Mouse (Mus musculus) forebrain, embryonic 15.5 days (tissue): ENCODE data around the gene Zfp46. TPM values are rescaled to one million over a fixed set of nuclear protein-coding genes. Genes with fewer than 3 reads are reported as not detected.

Experiments used
- ATAC-seq: fragments of 200-750 bp; cut with Nextera tagmentation; replicated peaks from 2 replicates; pipeline ENCODE4 v1.8.0; 2017; ENCODE audit warnings: mild to moderate bottlenecking, moderate TSS enrichment, moderate library complexity
- H3K27ac ChIP-seq: fragments of 300-500 bp; sonication (generic); replicated peaks from 2 replicates; pipeline ENCODE4 v1.5.1; 2015; ENCODE audit warnings: mild to moderate bottlenecking, inconsistent platforms
- H3K27me3 ChIP-seq: fragments of 300-500 bp; sonication (generic); 2 replicates; pipeline ENCODE4 v1.6.1; 2015; ENCODE audit warnings: inconsistent platforms
- H3K36me3 ChIP-seq: fragments of 300-500 bp; sonication (generic); 2 replicates; pipeline ENCODE4 v1.6.1; 2015; ENCODE audit warnings: mild to moderate bottlenecking, inconsistent platforms
- H3K4me1 ChIP-seq: fragments of 300-500 bp; sonication (generic); 2 replicates; pipeline ENCODE4 v1.6.1; 2015; ENCODE audit warnings: inconsistent platforms
- H3K4me2 ChIP-seq: fragments of 300-500 bp; sonication (generic); replicated peaks from 2 replicates; pipeline ENCODE4 v1.6.1; 2015; ENCODE audit warnings: mild to moderate bottlenecking, inconsistent platforms
- H3K4me3 ChIP-seq: fragments of 300-500 bp; sonication (generic); 2 replicates; pipeline ENCODE4 v1.5.1; 2015; ENCODE audit warnings: mild to moderate bottlenecking, inconsistent platforms
- H3K9ac ChIP-seq: fragments of 300-500 bp; sonication (generic); replicated peaks from 2 replicates; pipeline ENCODE4 v1.6.1; 2015; ENCODE audit warnings: mild to moderate bottlenecking, inconsistent platforms
- H3K9me3 ChIP-seq: fragments of 300-500 bp; sonication (generic); 2 replicates; pipeline ENCODE4 v1.6.1; 2016; ENCODE audit warnings: inconsistent platforms
- WGBS: fragments of 180-500 bp; shearing (Covaris S2); methylation state at CpG from one replicate; pipeline ENCODE4 v1.1.7; 2015; ENCODE audit warnings: mixed read lengths; 5-methylcytosine and 5-hydroxymethylcytosine counted together
- polyA plus RNA-seq: library from polyadenylated mRNA; unstranded; fragments of >200 nt; fragmentation: Nextera tagmentation; extraction: Ambion mirVana; gene quantifications from 2 replicates; pipeline ENCODE4 v1.2.1, GENCODE M21; 2015

Gene Zfp46
- polyA plus RNA-seq, result 42.2 and 46.1 TPM in 2 replicates

DNA sequence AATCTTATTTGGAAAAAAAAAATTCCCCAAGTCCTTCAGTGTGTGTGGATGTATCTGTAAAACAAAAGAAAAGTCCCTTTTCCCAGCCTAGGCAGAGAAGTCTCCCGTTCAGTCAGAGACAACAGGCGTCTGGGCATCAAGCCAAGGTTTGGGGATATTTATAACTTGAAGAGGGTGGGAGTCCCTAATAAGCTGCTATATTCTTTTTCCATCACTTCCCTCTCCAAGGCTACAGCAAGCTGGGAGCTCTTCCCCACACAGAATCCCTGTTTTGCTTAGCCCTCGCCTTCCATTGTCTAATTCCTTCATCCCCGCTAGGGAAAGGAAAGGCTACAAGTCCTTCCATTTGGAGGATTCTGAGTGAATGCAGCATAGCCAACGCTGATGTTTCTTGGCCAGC is at the start of gene Zfp46:
Gene Zfp46 (plus strand): TSS at position 229 of the 400 bp plus-strand sequence.
- no peaks in the 10 kb centered on the region for H3K9me3 ChIP-seq
- 2% methylated on average over 5 of the region's 5 CpGs for WGBS
- peak within 1 kb of the TSS; percentile 58 for H3K4me3 ChIP-seq
- H3K27ac ChIP-seq, result peak within 1 kb of the TSS; percentile 98
- H3K4me2 ChIP-seq, result peak within 1 kb of the TSS; percentile 88
- H3K36me3 ChIP-seq, result peaks cover 19% of the 10 kb centered on the region
- no peaks in the 10 kb centered on the region for H3K27me3 ChIP-seq
- no peak for ATAC-seq
- peak within 1 kb of the TSS; percentile 65 for H3K9ac ChIP-seq
- H3K4me1 ChIP-seq, result peaks cover 43% of the 10 kb centered on the region

DNA sequence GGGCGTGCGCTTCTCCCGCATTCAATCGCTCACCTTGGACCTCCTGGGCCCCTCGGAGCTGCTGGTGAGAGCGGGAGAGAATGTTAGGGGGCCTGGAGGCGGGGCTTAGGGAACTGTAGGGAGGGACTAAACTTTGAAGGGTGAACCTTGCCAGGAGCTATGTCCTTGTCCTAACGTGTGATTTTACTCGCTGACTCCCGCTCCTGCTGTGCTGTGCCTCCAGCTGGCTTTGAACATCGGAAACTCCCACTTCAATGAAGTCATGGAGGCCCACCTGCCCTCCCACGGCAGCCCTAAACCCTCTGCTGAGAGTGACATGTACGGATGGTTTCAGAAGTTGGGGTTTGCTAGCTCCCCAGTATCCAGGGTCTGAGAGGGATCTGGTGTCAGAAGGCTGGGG is 45.8 kb upstream of the Zfp46 start:
- Histone ChIP-seq H3K9me3 (no peaks in the 10 kb centered on the region), H3K4me3 (no peak overlapping the region), H3K4me2 (no peak overlapping the region), H3K9ac (no peak overlapping the region), H3K27me3 (peaks cover 11% of the 10 kb centered on the region), H3K36me3 (no peaks in the 10 kb centered on the region), H3K4me1 (0 out of 2 replicates have a peak, but pooled peaks cover 6% of the 10 kb centered on the region), H3K27ac (no peak overlapping the region)
- WGBS, result 28% methylated on average over 13 of the region's 13 CpGs
- ATAC-seq, result no peak

DNA sequence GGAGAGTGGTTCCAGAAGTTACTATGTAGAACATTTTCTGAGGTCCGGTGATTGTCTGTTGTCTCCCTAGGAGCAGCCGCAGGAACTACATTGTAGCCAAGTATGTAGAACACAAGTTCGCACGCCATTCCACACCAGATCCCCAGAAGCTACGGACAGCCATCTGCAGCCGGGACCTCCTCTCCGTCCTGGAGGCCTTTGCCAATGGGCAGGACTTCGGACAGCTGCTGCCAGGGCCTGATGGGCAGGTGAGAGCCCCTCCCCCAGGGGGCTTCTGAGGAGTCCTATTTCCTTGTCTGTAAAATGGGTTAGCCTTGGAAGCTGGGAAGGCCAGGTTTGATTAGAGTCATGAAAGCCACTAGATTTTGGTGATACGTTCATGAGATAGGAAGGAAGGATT is 45.4 kb upstream of the Zfp46 start:
- Histone ChIP-seq H3K4me3 (no peak overlapping the region), H3K27me3 (peaks cover 11% of the 10 kb centered on the region), H3K36me3 (no peaks in the 10 kb centered on the region), H3K9me3 (no peaks in the 10 kb centered on the region), H3K4me2 (no peak overlapping the region), H3K4me1 (0 out of 2 replicates have a peak, but pooled peaks cover 6% of the 10 kb centered on the region), H3K27ac (no peak overlapping the region), H3K9ac (no peak overlapping the region)
- WGBS, result 73% methylated on average over 9 of the region's 9 CpGs
- ATAC-seq, result no peak

- Histone ChIP-seq H3K27ac (no peak overlapping the region), H3K4me3 (no peak overlapping the region), H3K4me1 (0 out of 2 replicates have a peak, but pooled peaks cover 6% of the 10 kb centered on the region), H3K9ac (no peak overlapping the region), H3K4me2 (no peak overlapping the region), H3K27me3 (peaks cover 12% of the 10 kb centered on the region), H3K9me3 (no peaks in the 10 kb centered on the region), H3K36me3 (no peaks in the 10 kb centered on the region)
- no peak for ATAC-seq
- 19% methylated on average over 8 of the region's 8 CpGs for WGBS
These were observed 44.9 kb upstream of the Zfp46 start for GRCm38 (mm10) chr4:136239622-136240021.

- H3K9me3 ChIP-seq, result no peaks in the 10 kb centered on the region
- ATAC-seq, result no peak
- no peak overlapping the region for H3K4me2 ChIP-seq
- peaks cover 16% of the 10 kb centered on the region for H3K27me3 ChIP-seq
- H3K4me1 ChIP-seq, result 0 out of 2 replicates have a peak, but pooled peaks cover 6% of the 10 kb centered on the region
- no peak overlapping the region for H3K4me3 ChIP-seq
- H3K36me3 ChIP-seq, result no peaks in the 10 kb centered on the region
- 72% methylated on average over 14 of the region's 14 CpGs for WGBS
- H3K9ac ChIP-seq, result no peak overlapping the region
- no peak overlapping the region for H3K27ac ChIP-seq
These were observed 44.4 kb upstream of the Zfp46 start for GRCm38 (mm10) chr4:136240123-136240522.

- H3K27me3 ChIP-seq, result peaks cover 21% of the 10 kb centered on the region
- no peak overlapping the region for H3K9ac ChIP-seq
- 37% methylated on average over 8 of the region's 8 CpGs for WGBS
- no peak overlapping the region for H3K4me2 ChIP-seq
- H3K9me3 ChIP-seq, result no peaks in the 10 kb centered on the region
- H3K36me3 ChIP-seq, result no peaks in the 10 kb centered on the region
- no peak overlapping the region for H3K4me3 ChIP-seq
- H3K4me1 ChIP-seq, result 0 out of 2 replicates have a peak, but pooled peaks cover 6% of the 10 kb centered on the region
- no peak for ATAC-seq
- no peak overlapping the region for H3K27ac ChIP-seq
These were observed 43.5 kb upstream of the Zfp46 start for GRCm38 (mm10) chr4:136240955-136241354.

DNA sequence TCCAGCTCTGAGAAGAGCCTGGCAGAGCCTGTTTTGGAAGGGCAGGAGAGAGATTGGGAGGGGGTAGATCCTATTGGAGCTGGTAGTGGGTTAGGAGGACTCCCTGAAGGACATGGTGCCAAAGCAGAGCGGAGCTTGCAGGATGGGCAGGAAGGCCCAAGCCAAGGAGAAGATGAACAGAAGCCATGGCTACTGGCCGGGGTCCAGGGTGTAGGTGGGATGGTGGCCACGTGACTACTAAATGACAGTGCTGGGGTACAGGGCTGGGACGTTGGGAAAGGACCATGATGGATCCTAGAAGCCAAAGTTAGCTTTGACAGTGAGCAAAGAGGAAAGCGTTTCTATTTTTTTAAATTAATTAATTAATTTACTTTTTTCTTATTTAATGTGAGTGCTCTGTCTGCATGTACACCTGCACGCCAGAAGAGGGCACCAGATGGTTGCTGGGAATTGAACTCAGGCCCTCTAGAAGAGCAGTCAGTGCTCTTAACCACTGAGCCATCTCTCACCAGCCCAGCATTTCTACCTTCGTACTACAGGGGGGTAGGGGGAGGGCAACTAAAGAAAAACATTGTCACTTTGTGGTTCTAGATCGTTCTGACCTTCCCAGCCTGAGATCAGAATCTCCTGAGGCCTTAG is 42.3 kb upstream of the Zfp46 start:
- no peak overlapping the region for H3K4me2 ChIP-seq
- H3K4me1 ChIP-seq, result peaks cover 8% of the 10 kb centered on the region
- peaks cover 32% of the 10 kb centered on the region for H3K27me3 ChIP-seq
- H3K4me3 ChIP-seq, result no peak overlapping the region
- no peak for ATAC-seq
- no peak overlapping the region for H3K27ac ChIP-seq
- no peaks in the 10 kb centered on the region for H3K9me3 ChIP-seq
- no peak overlapping the region for H3K9ac ChIP-seq
- WGBS, result 41% methylated on average over 8 of the region's 8 CpGs
- no peaks in the 10 kb centered on the region for H3K36me3 ChIP-seq

DNA sequence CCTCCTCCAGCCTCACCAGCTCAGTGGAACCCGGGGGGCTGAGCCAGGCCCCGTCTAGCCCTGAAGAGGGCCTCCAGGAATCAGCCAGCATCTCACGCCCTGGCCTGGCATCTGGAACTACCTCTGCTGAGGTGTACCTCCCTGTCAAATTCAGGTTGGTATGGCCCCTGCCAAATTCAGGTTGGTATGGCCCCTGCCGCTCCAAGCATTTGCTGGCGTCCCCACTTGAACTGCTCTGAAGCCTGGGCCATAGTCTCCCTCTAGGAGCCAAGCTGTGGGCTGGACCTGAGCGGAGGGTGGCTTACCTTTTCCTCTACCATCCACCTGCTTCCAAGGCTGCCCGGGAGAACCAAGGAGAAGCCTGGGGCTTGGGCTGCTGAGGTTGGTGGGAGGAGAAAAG is 41.8 kb upstream of the Zfp46 start:
- Histone ChIP-seq H3K4me2 (no peak overlapping the region), H3K36me3 (no peaks in the 10 kb centered on the region), H3K4me3 (no peak overlapping the region), H3K4me1 (peaks cover 13% of the 10 kb centered on the region), H3K27me3 (peaks cover 37% of the 10 kb centered on the region), H3K9me3 (no peaks in the 10 kb centered on the region), H3K9ac (no peak overlapping the region), H3K27ac (no peak overlapping the region)
- ATAC-seq, result no peak
- WGBS, result 74% methylated on average over 7 of the region's 7 CpGs

- H3K4me3 ChIP-seq, result no peak overlapping the region
- no peak overlapping the region for H3K27ac ChIP-seq
- H3K9me3 ChIP-seq, result no peaks in the 10 kb centered on the region
- H3K4me1 ChIP-seq, result peaks cover 22% of the 10 kb centered on the region
- ATAC-seq, result no peak
- H3K36me3 ChIP-seq, result no peaks in the 10 kb centered on the region
- 69% methylated on average over 7 of the region's 7 CpGs for WGBS
- no peak overlapping the region for H3K4me2 ChIP-seq
- H3K9ac ChIP-seq, result no peak overlapping the region
- peaks cover 41% of the 10 kb centered on the region for H3K27me3 ChIP-seq
These were observed 40.3 kb upstream of the Zfp46 start for GRCm38 (mm10) chr4:136244208-136244607.

DNA sequence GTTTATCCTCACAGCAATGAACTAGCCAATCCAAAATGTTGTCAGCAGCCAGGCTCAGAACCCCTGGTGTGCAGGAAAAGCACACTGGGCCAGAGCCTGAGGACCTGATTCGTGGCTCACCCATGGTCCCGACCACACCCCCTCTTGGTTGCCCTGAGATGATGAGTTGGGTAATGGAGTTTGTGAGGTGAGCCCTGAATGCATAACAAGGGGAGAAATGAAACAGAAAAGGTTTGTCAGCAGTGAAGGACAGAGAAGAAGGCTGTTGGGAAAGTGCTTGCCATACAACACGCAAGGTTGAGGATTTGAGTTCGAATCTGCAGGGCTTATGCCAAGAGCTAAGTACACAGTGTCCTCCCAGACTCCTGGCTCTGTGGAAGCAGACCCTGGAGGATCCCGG is 38.8 kb upstream of the Zfp46 start:
- H3K4me2 ChIP-seq, result no peak overlapping the region
- H3K4me3 ChIP-seq, result no peak overlapping the region
- no peak overlapping the region for H3K9ac ChIP-seq
- peaks cover 56% of the 10 kb centered on the region for H3K27me3 ChIP-seq
- H3K4me1 ChIP-seq, result peaks cover 24% of the 10 kb centered on the region
- no peaks in the 10 kb centered on the region for H3K36me3 ChIP-seq
- WGBS, result 31% methylated on average over 5 of the region's 5 CpGs
- no peak overlapping the region for H3K27ac ChIP-seq
- ATAC-seq, result no peak
- no peaks in the 10 kb centered on the region for H3K9me3 ChIP-seq

DNA sequence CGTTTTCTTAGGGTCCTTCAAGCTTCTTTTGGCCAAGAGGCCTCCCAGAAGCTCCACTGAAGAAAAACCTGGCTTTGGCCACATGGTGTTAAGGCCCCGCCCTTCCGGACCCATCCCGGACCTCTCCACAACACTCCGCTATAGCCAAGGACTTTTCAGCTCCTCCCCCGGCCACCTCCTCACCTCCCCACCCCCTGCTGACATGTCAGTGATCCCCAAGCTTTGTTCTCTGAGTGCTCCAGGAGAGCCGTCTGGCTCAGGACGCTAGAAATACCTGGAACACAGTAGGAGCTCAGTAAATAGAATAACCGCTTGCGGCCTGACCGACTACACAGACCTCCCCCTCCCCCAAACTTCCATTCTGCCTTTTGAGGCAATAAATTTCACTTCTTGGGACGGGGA is 37.9 kb upstream of the Zfp46 start:
- no peak for ATAC-seq
- no peak overlapping the region for H3K4me2 ChIP-seq
- no peaks in the 10 kb centered on the region for H3K36me3 ChIP-seq
- peaks cover 24% of the 10 kb centered on the region for H3K4me1 ChIP-seq
- no peak overlapping the region for H3K4me3 ChIP-seq
- WGBS, result 5% methylated on average over 12 of the region's 12 CpGs
- peaks cover 60% of the 10 kb centered on the region for H3K27me3 ChIP-seq
- H3K9me3 ChIP-seq, result no peaks in the 10 kb centered on the region
- H3K27ac ChIP-seq, result no peak overlapping the region
- no peak overlapping the region for H3K9ac ChIP-seq

DNA sequence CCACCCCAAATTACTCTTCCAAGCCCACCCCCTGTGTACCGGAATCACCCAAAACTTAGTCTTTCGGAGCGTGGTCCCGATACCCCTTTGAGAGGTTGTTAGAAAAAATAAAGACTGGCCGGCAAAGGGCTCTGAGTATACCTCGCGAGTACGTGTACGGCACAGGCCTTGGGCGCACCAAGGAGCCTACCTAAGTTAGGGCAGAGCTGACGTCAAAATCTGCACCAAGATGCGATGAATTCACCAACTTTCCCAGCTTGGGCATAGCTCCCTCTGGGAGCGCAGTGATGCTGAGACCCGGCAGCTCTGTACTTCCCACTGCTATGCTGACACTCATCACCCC is 37.1 kb upstream of the Zfp46 start:
- Histone ChIP-seq H3K4me3 (peak overlapping the region; percentile 33), H3K27ac (no peak overlapping the region), H3K4me2 (peak overlapping the region; percentile 56), H3K27me3 (peaks cover 60% of the 10 kb centered on the region), H3K36me3 (no peaks in the 10 kb centered on the region), H3K4me1 (peaks cover 24% of the 10 kb centered on the region), H3K9me3 (no peaks in the 10 kb centered on the region), H3K9ac (0 out of 2 replicates have a peak overlapping the region, but pooled peaks have one; percentile 26)
- no peak for ATAC-seq
- under 1% methylated on average over 14 of the region's 14 CpGs for WGBS
